Mouse (Mus musculus) neural tube, embryonic 12.5 days (tissue): Measurements from ENCODE around the gene Hap1. TPM values are rescaled to one million over a fixed set of nuclear protein-coding genes. Genes with fewer than 3 reads are reported as not detected.
"Not testable (repeated sequence)": the region's sequence is repeated elsewhere in the genome, so short reads cannot be mapped to it uniquely, and the experiment has no call there.

Experiments
- ATAC-seq: fragments of 200-750 bp; cut with Nextera tagmentation; 2 replicates; pipeline ENCODE4 v1.8.0; 2017; ENCODE audit warnings: low read depth, mild to moderate bottlenecking, moderate TSS enrichment, moderate library complexity; ENCODE audit not compliant: low FRiP score
- H3K27ac ChIP-seq: fragments of 300-500 bp; sonication (generic); 2 replicates; pipeline ENCODE4 v1.5.1; 2016
- H3K27me3 ChIP-seq: fragments of 300-500 bp; sonication (generic); replicated peaks from 2 replicates; pipeline ENCODE4 v1.6.1; 2016; ENCODE audit warnings: mild to moderate bottlenecking
- H3K36me3 ChIP-seq: fragments of 300-500 bp; sonication (generic); 2 replicates; pipeline ENCODE4 v1.6.1; 2016; ENCODE audit warnings: mild to moderate bottlenecking
- H3K4me1 ChIP-seq: fragments of 300-500 bp; sonication (generic); 2 replicates; pipeline ENCODE4 v1.6.1; 2016
- H3K4me2 ChIP-seq: fragments of 300-500 bp; sonication (generic); replicated peaks from 2 replicates; pipeline ENCODE4 v1.6.1; 2016; ENCODE audit warnings: mild to moderate bottlenecking
- H3K4me3 ChIP-seq: fragments of 300-500 bp; sonication (generic); 2 replicates; pipeline ENCODE4 v1.5.1; 2016
- H3K9ac ChIP-seq: fragments of 300-500 bp; sonication (generic); 2 replicates; pipeline ENCODE4 v1.6.1; 2016; ENCODE audit warnings: mild to moderate bottlenecking
- H3K9me3 ChIP-seq: fragments of 300-500 bp; sonication (generic); 2 replicates; pipeline ENCODE4 v1.6.1; 2016; ENCODE audit warnings: mild to moderate bottlenecking
- WGBS: fragments of 180-500 bp; shearing (Covaris S2); methylation state at CpG from one replicate; pipeline ENCODE4 v1.1.7; 2016; 5-methylcytosine and 5-hydroxymethylcytosine counted together
- polyA plus RNA-seq: library from polyadenylated mRNA; unstranded; fragments of >200 nt; fragmentation: Nextera tagmentation; extraction: Ambion mirVana; gene quantifications from 2 replicates; pipeline ENCODE4 v1.2.1, GENCODE M21; 2016

Gene Hap1
- polyA plus RNA-seq, 1 experiment from 2014 or later: 39.9 TPM

- Histone ChIP-seq H3K4me2 (peak overlapping the region; percentile 73), H3K36me3 (peaks cover 13% of the 10 kb centered on the region), H3K4me3 (peak overlapping the region; percentile 73), H3K9ac (peak overlapping the region; percentile 93)
- H3K9me3 ChIP-seq, H3K27me3 ChIP-seq, ATAC-seq, H3K4me1 ChIP-seq, H3K27ac ChIP-seq: not testable (repeated sequence)
- WGBS: 19% methylated on average over 11 of the region's 11 CpGs
These were observed 35.1 kb downstream of the Hap1 start for GRCm38 (mm10) chr11:100320701-100321410.

- Histone ChIP-seq H3K4me1 (0 out of 2 replicates have a peak, but pooled peaks cover 5% of the 10 kb centered on the region), H3K36me3 (peaks cover 13% of the 10 kb centered on the region), H3K27ac (peak overlapping the region; percentile 79), H3K4me2 (peak overlapping the region; percentile 73), H3K4me3 (peak overlapping the region; percentile 73), H3K27me3 (no peaks in the 10 kb centered on the region), H3K9ac (peak overlapping the region; percentile 93), H3K9me3 (no peaks in the 10 kb centered on the region)
- WGBS: under 1% methylated on average over 37 of the region's 40 CpGs
- ATAC-seq: peak; percentile 83
These were observed 35.7 kb downstream of the Hap1 start for GRCm38 (mm10) chr11:100320172-100320630.

DNA sequence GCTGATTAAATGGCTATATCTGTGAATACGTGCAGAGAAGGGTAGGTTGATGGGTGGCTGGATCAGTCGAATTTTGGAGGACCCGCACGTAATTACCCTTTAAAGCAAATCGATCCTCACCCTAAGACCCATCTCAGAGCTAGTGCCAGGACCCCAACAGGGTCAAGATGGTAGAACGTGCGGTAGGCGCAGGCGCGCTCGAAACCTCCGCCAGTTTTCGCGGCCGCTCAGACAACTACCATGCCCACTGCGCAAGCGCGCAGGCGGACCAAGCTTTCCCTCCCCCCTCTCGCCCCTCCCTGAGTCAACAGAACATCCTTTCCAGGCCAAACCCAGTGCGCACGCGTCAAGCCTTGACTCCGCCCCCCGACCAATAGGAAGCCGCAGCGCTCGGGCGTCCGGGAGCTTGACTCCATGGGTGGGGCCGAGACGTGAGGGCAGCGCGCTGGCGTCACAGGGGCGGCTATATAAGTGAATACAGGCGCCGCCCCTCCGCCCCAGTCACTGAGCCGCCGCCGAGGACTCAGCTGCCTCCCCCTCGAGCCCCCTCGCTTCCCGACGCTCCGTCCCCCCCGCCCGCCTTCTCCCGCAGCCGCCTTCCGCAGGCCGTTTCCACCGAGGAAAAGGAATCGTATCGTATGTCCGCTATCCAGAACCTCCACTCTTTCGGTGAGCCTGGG, 36.3 kb downstream of the Hap1 start, which contains the start of gene Eif1:
Gene Eif1 (plus strand): TSS at position 394 of the 680 bp plus-strand sequence.
- Histone ChIP-seq H3K9me3 (no peaks in the 10 kb centered on the region), H3K27me3 (no peaks in the 10 kb centered on the region), H3K36me3 (peaks cover 13% of the 10 kb centered on the region), H3K4me3 (peak within 1 kb of the TSS; percentile 73), H3K27ac (peak within 1 kb of the TSS; percentile 79), H3K4me2 (peak within 1 kb of the TSS; percentile 73), H3K9ac (peak within 1 kb of the TSS; percentile 93), H3K4me1 (0 out of 2 replicates have a peak, but pooled peaks cover 5% of the 10 kb centered on the region)
- ATAC-seq: peak; percentile 91
- under 1% methylated on average over 58 of the region's 58 CpGs for WGBS

GRCm38 (mm10) chr11:100318529-100319451, 37.1 kb downstream of the Hap1 start:
- WGBS: 87% methylated on average over 10 of the region's 10 CpGs
- Histone ChIP-seq H3K4me3 (peak overlapping the region; percentile 73; the same call in 1 of the 2 replicates), H3K27ac (no peak overlapping the region; the same call in 1 of the 2 replicates), H3K9me3 (no peaks in the 10 kb centered on the region), H3K27me3 (no peaks in the 10 kb centered on the region), H3K9ac (no peak overlapping the region), H3K36me3 (peaks cover 13% of the 10 kb centered on the region), H3K4me1 (0 out of 2 replicates have a peak, but pooled peaks cover 5% of the 10 kb centered on the region), H3K4me2 (peak overlapping the region; percentile 73)
- 0 out of 2 replicates have a peak, but pooled peaks have one; percentile 2 for ATAC-seq

- H3K27ac ChIP-seq: no peak overlapping the region
- H3K4me3 ChIP-seq: no peak overlapping the region
- 78% methylated on average over 6 of the region's 6 CpGs for WGBS
- peaks cover 13% of the 10 kb centered on the region for H3K36me3 ChIP-seq
- no peak overlapping the region for H3K9ac ChIP-seq
- H3K9me3 ChIP-seq: no peaks in the 10 kb centered on the region
- H3K27me3 ChIP-seq: no peaks in the 10 kb centered on the region
- H3K4me1 ChIP-seq: 0 out of 2 replicates have a peak, but pooled peaks cover 5% of the 10 kb centered on the region
- no peak overlapping the region for H3K4me2 ChIP-seq
- no peak for ATAC-seq
These were observed 38.0 kb downstream of the Hap1 start for GRCm38 (mm10) chr11:100317826-100318380.

DNA sequence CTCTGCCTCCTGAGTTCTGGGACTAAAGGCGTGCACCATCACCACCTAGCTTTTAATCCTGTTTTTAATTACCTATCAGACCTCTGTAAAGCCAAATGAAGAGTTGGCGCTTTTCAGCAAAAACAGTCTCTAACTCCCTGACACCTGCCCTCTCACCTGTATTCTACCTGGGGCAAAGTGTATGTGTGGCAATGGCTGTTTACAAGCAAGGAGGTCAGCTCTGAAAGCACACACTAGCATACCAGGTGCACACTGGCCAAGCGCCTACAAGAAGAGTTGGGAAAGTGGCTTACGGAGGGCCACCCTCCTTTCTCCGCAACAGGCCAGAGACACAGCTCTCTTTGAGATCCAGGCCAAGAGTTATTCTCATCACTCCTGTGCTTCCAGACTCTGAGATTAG, 40.5 kb downstream of the Hap1 start:
- H3K4me1 ChIP-seq: peaks cover 9% of the 10 kb centered on the region
- no peak overlapping the region for H3K4me2 ChIP-seq
- H3K36me3 ChIP-seq: no peaks in the 10 kb centered on the region
- no peak overlapping the region for H3K4me3 ChIP-seq
- no peak overlapping the region for H3K9ac ChIP-seq
- WGBS: 95% methylated on average over 5 of the region's 5 CpGs
- no peaks in the 10 kb centered on the region for H3K9me3 ChIP-seq
- H3K27ac ChIP-seq: no peak overlapping the region
- no peak for ATAC-seq
- no peaks in the 10 kb centered on the region for H3K27me3 ChIP-seq

DNA sequence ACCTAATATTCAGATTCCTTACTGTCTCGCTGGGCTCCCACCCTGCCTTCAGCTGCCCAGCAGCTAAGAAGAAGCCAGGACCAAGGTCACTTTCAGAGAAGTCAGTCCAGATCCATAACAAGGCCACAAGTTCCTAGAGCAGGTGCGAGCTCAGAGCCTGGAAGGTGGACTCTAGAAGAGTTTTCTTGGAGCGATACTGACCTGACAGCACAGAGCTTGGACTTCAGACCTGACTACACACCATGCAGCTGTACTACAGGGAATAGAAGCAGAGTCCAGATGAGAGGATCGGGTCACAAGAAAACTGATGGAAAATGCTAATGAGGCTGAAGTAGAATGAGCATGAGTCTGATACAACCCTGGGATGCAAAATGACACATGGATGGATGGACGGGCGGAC, 42.5 kb downstream of the Hap1 start:
- H3K27me3 ChIP-seq: no peaks in the 10 kb centered on the region
- no peaks in the 10 kb centered on the region for H3K9me3 ChIP-seq
- no peaks in the 10 kb centered on the region for H3K36me3 ChIP-seq
- no peak for ATAC-seq
- H3K4me2 ChIP-seq: no peak overlapping the region
- H3K27ac ChIP-seq: no peak overlapping the region
- no peak overlapping the region for H3K4me3 ChIP-seq
- 92% methylated on average over 6 of the region's 6 CpGs for WGBS
- no peak overlapping the region; the same call in 1 of the 2 replicates for H3K9ac ChIP-seq
- H3K4me1 ChIP-seq: peaks cover 9% of the 10 kb centered on the region

DNA sequence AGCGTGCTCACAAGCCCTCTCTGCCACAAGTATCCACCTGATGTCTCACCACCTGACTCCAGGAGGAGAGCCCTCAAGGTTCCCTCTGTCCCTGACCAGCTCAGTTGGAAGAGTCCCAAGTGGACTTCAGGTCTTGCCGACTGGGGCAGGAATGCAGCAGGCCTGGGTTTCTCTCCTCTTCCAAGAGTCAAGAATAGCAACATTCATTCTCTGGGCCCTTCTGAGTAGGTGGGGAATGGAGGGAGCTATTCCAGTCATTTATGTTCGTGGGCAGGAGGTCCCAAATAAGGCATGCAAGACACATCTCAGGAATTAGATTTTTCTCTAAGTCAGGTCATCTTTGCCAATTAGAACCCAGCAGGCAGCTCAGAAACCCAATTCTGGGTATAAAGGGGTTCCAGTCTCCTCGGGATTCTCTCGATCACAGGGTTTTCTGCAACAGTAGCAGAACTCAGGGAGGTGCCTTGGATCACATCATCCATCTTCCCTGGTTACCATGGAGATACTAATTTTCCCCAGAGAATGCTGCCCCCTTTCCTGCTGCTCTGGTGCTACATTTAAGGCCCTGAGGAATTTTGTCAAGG, 43.7 kb downstream of the Hap1 start:
- H3K36me3 ChIP-seq: no peaks in the 10 kb centered on the region
- H3K9me3 ChIP-seq: no peaks in the 10 kb centered on the region
- H3K4me1 ChIP-seq: peaks cover 9% of the 10 kb centered on the region
- WGBS: 26% methylated on average over 5 of the region's 5 CpGs
- H3K27me3 ChIP-seq: no peaks in the 10 kb centered on the region
- no peak overlapping the region for H3K27ac ChIP-seq
- no peak overlapping the region for H3K4me2 ChIP-seq
- H3K4me3 ChIP-seq: no peak overlapping the region
- ATAC-seq: no peak
- no peak overlapping the region for H3K9ac ChIP-seq

DNA sequence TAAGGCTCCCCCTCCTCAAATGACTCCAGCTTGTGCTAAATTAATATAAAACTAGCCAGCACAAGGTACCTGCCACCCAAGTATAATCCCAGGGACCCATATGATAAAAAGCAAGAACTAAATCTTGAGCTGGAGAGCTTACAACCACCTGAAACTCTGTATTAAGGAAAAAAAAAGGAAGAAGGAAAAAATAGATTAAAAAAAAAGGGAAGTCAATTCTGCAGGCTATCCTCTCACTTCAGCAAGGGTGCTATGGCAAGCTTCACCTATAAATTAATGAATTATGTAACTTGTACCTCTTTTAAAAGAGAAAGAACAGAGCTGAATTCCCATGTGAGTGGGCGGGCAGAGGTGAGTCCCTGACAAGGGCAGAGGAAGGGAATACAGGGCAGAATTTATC, 44.3 kb downstream of the Hap1 start:
- no peak overlapping the region for H3K9ac ChIP-seq
- no peak for ATAC-seq
- H3K4me3 ChIP-seq: no peak overlapping the region
- H3K4me1 ChIP-seq: peaks cover 9% of the 10 kb centered on the region
- H3K4me2 ChIP-seq: no peak overlapping the region
- no peaks in the 10 kb centered on the region for H3K27me3 ChIP-seq
- no peak overlapping the region for H3K27ac ChIP-seq
- no peaks in the 10 kb centered on the region for H3K36me3 ChIP-seq
- H3K9me3 ChIP-seq: no peaks in the 10 kb centered on the region
- 69% methylated on average over 1 of the region's 1 CpGs for WGBS

DNA sequence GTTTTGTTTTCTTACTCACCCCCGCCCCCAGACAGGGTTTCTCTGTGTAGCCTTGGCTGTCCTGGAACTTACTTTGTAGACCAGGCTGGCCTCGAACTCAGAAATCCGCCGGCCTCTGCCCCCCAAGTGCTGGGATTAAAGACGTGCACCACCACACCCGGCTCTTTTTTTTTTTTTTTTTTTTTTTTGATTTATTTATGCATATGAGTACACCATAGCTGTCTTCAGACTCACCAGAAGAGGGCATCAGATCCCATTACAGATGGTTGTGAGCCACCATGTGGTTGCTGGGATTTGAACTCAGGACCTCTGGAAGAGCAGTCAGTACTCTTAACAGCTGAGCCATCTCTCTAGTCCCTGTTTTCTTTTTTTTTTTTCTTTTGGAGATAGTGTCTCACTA, 47.3 kb downstream of the Hap1 start:
- not testable (repeated sequence) for H3K9me3 ChIP-seq, H3K36me3 ChIP-seq, H3K9ac ChIP-seq, H3K4me1 ChIP-seq, ATAC-seq, H3K4me2 ChIP-seq, H3K27ac ChIP-seq, H3K27me3 ChIP-seq, H3K4me3 ChIP-seq
- WGBS: 94% methylated on average over 6 of the region's 6 CpGs

DNA sequence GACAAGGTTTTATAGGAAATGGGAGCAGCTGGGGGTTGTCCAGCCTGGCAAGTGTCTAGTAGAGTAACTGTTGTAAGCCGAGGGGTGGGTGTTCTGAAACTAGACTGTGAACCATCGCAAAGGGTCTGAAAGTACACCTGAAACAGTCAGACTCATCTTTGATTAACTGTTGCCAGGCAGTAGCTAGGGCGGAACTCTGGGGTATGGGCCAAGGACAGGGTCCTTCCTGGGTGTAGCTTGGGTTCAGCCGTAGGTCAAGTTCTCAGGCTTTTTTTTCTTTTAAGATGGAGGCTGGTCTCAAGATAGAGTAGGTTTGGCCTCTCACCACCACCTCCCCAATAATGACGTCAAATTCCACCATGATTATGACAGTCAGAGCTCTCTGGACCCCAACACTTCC, 48.0 kb downstream of the Hap1 start:
- no peak overlapping the region for H3K9ac ChIP-seq
- peaks cover 9% of the 10 kb centered on the region for H3K4me1 ChIP-seq
- no peaks in the 10 kb centered on the region for H3K9me3 ChIP-seq
- H3K27me3 ChIP-seq: no peaks in the 10 kb centered on the region
- H3K4me2 ChIP-seq: no peak overlapping the region
- no peak overlapping the region for H3K4me3 ChIP-seq
- no peaks in the 10 kb centered on the region for H3K36me3 ChIP-seq
- WGBS: 86% methylated on average over 5 of the region's 5 CpGs
- no peak for ATAC-seq
- H3K27ac ChIP-seq: no peak overlapping the region
